ENCODE assay signal across 18 mouse cellular contexts in genomic region chr13:37597575-37597974, GRCm38 (mm10).
A peak's percentile ranks its signal among the peaks of the same experiment; 100 is the strongest.
DNase-seq lines count a peak whose midpoint lies in the region; ATAC-seq lines count a peak whose summit lies in the region.
"Had no signal": no experiment of that assay in that cellular context is flagged by ENCODE, and none has a peak within 500 bp of the region (broad histone marks: within the 10 kb centered on the region; RNA-seq: fewer than 3 reads in every experiment).

No protein-coding gene starts in this region.

- H3K4me1 ChIP-seq in kidney, embryonic 15.5 days: peaks cover 14% of the 10 kb centered on the region
- H3K4me1 ChIP-seq: hindbrain, embryonic 13.5 days had no signal

- ATAC-seq in kidney, embryonic 15.5 days (replicated peaks; ENCODE audit: low FRiP score): peak; percentile 84; the same call in 1 of the 2 replicates
- ATAC-seq: forebrain, postnatal 0 days; midbrain, embryonic 16.5 days; Patski had no signal

- no peak overlapping the region for H3K4me2 ChIP-seq in kidney, embryonic 15.5 days
- H3K4me2 ChIP-seq: heart, embryonic 15.5 days; hindbrain, embryonic 13.5 days; limb, embryonic 15.5 days had no signal

- DNase-seq in CD4-positive helper T cell, adult 2 months (ENCODE audit: low read depth, low spot score): peak; percentile 15
- peak; percentile 30 for DNase-seq in T-cell, adult 2 months (ENCODE audit: low spot score)
- DNase-seq in naive thymus-derived CD4-positive, alpha-beta T cell, adult 2 months (ENCODE audit: low read depth): peak; percentile 55
- DNase-seq in retina, embryonic 14.5 days (ENCODE audit: low spot score): no peak
- DNase-seq in cerebellum, postnatal 36 days: no peak
- no peak for DNase-seq in lung, postnatal 10 days
- DNase-seq in adrenal gland, adult (ENCODE audit: inconsistent age in 2 of 2, low spot score in 1 of 2): no peak
- DNase-seq: cerebellum, adult 8-10 months; embryo, embryonic 11 days; forebrain, postnatal 0 days; gastrocnemius, postnatal 36 days had no signal

- WGBS in kidney, embryonic 15.5 days: 37% methylated on average over 8 of the region's 8 CpGs

- H3K27ac ChIP-seq in kidney, embryonic 15.5 days: peak overlapping the region; percentile 80
- H3K27ac ChIP-seq: heart, embryonic 15.5 days; hindbrain, embryonic 13.5 days; layer of hippocampus, adult 2 months; limb, embryonic 15.5 days had no signal

- no peaks in the 10 kb centered on the region for H3K9me3 ChIP-seq in kidney, embryonic 15.5 days (replicated peaks)
- H3K9me3 ChIP-seq: heart, embryonic 15.5 days; hindbrain, embryonic 13.5 days; limb, embryonic 15.5 days had no signal

- no peak overlapping the region for H3K9ac ChIP-seq in kidney, embryonic 15.5 days
- H3K9ac ChIP-seq: forebrain, postnatal 0 days; heart, embryonic 15.5 days; hindbrain, embryonic 13.5 days; limb, embryonic 15.5 days had no signal

- no peaks in the 10 kb centered on the region for H3K27me3 ChIP-seq in kidney, embryonic 15.5 days
- H3K27me3 ChIP-seq: heart, embryonic 15.5 days; hindbrain, embryonic 13.5 days; limb, embryonic 15.5 days; Patski had no signal

- H3K36me3 ChIP-seq in kidney, embryonic 15.5 days: no peaks in the 10 kb centered on the region
- H3K36me3 ChIP-seq: heart, embryonic 15.5 days; hindbrain, embryonic 13.5 days; limb, embryonic 15.5 days had no signal

- no peak overlapping the region for H3K4me3 ChIP-seq in kidney, embryonic 15.5 days (replicated peaks)
- H3K4me3 ChIP-seq: heart, embryonic 15.5 days; hindbrain, embryonic 13.5 days; layer of hippocampus, adult 2 months; limb, embryonic 15.5 days had no signal

Comparison
In these comparisons a context has a peak if more than half of its experiments do, and no peak if none do; other contexts are left out.
1. DNase-seq: peak in CD4-positive helper T cell, adult 2 months (single experiment), T-cell, adult 2 months (single experiment) and naive thymus-derived CD4-positive, alpha-beta T cell, adult 2 months (single experiment); none in retina, embryonic 14.5 days (single experiment), cerebellum, postnatal 36 days (0 of 2), lung, postnatal 10 days (single experiment) and adrenal gland, adult (0 of 2).